Mouse (Mus musculus): ENCODE measurements at regions not wholly inside any gene's neighbourhood (a gene's known extent, or its start where the extent isn't known, plus 50 kb on each side); places are given as distances from the start of the nearest gene placed in this dataset.

- DNase-seq (ENCODE audit: low spot score in 2 of 2), result no peak
Observed at GRCm38 (mm10) chr2:17290709-17291108, 440.6 kb downstream of the Nebl start.

GRCm38 (mm10) chr2:17287598-17287997, 443.7 kb downstream of the Nebl start:
- no peak for DNase-seq (ENCODE audit: low spot score in 2 of 2)

GRCm38 (mm10) chr2:17249960-17250359, 481.3 kb downstream of the Nebl start:
- no peak for DNase-seq (ENCODE audit: low spot score in 2 of 2)

- no peak for DNase-seq (ENCODE audit: low spot score in 2 of 2)
Observed at GRCm38 (mm10) chr2:17245821-17246220, 485.4 kb downstream of the Nebl start.

- DNase-seq (ENCODE audit: low spot score in 2 of 2), result no peak
Observed at GRCm38 (mm10) chr2:17215607-17216006, 515.7 kb downstream of the Nebl start.

- DNase-seq (ENCODE audit: low spot score in 2 of 2), result no peak
Observed at GRCm38 (mm10) chr2:17214881-17215280, 516.4 kb downstream of the Nebl start.

- no peak for DNase-seq (ENCODE audit: low spot score in 2 of 2)
Observed at GRCm38 (mm10) chr2:17212566-17212965, 518.7 kb downstream of the Nebl start.

GRCm38 (mm10) chr2:17211105-17211504, 520.2 kb downstream of the Nebl start:
- DNase-seq (ENCODE audit: low spot score in 2 of 2), result no peak

GRCm38 (mm10) chr2:17193611-17194010, 537.7 kb downstream of the Nebl start:
- DNase-seq (ENCODE audit: low spot score in 2 of 2), result no peak

- peak in 1 of 2 experiments; percentile 28 for DNase-seq (ENCODE audit: low spot score in 2 of 2)
Observed at GRCm38 (mm10) chr2:17189169-17189568, 542.1 kb downstream of the Nebl start.

- no peak for DNase-seq (ENCODE audit: low spot score in 2 of 2)
Observed at GRCm38 (mm10) chr2:17187822-17188221, 543.4 kb downstream of the Nebl start.

- no peak for DNase-seq (ENCODE audit: low spot score in 2 of 2)
Observed at GRCm38 (mm10) chr2:17183696-17184095, 547.6 kb downstream of the Nebl start.

- no peak for DNase-seq (ENCODE audit: low spot score in 2 of 2)
Observed at GRCm38 (mm10) chr2:17181597-17181996, 549.7 kb downstream of the Nebl start.

GRCm38 (mm10) chr2:17168896-17169295, 562.4 kb downstream of the Nebl start:
- no peak for DNase-seq (ENCODE audit: low spot score in 2 of 2)

GRCm38 (mm10) chr2:17165016-17165415, 566.2 kb downstream of the Nebl start:
- no peak for DNase-seq (ENCODE audit: low spot score in 2 of 2)

GRCm38 (mm10) chr2:17158463-17158862, 572.8 kb downstream of the Nebl start:
- DNase-seq (ENCODE audit: low spot score in 2 of 2), result no peak

- no peak for DNase-seq (ENCODE audit: low spot score in 2 of 2)
Observed at GRCm38 (mm10) chr2:17157336-17157735, 573.9 kb downstream of the Nebl start.

GRCm38 (mm10) chr2:17155596-17155995, 575.7 kb downstream of the Nebl start:
- DNase-seq (ENCODE audit: low spot score in 2 of 2), result no peak

GRCm38 (mm10) chr2:17123626-17124025, 607.6 kb downstream of the Nebl start:
- no peak for DNase-seq (ENCODE audit: low spot score in 2 of 2)

GRCm38 (mm10) chr2:17117292-17117691, 614.0 kb downstream of the Nebl start:
- DNase-seq (ENCODE audit: low spot score in 2 of 2), result no peak

- no peak for DNase-seq (ENCODE audit: low spot score in 2 of 2)
Observed at GRCm38 (mm10) chr2:17111177-17111576, 620.1 kb downstream of the Nebl start.

GRCm38 (mm10) chr2:17101161-17101560, 630.1 kb downstream of the Nebl start:
- DNase-seq (ENCODE audit: low spot score in 2 of 2), result no peak

GRCm38 (mm10) chr2:17097546-17097945, 633.7 kb downstream of the Nebl start:
- no peak for DNase-seq (ENCODE audit: low spot score in 2 of 2)

- DNase-seq (ENCODE audit: low spot score in 2 of 2), result no peak
Observed at GRCm38 (mm10) chr2:17091454-17091853, 639.8 kb downstream of the Nebl start.

- DNase-seq (ENCODE audit: low spot score in 2 of 2), result no peak
Observed at GRCm38 (mm10) chr2:17081266-17081665, 650.0 kb downstream of the Nebl start.

Measured in right cerebral cortex, postnatal 10 days (tissue).